Mouse (Mus musculus) MEL (cell line): Measurements from ENCODE around the gene Fkbp5.

ENCODE experiments used
- CHD2 ChIP-seq: IDR thresholded peaks from 2 replicates; pipeline ENCODE4 v1.6.1; 2011; ENCODE audit warnings: low read length, improper control_type of control experiment
- EP300 ChIP-seq, 2 experiments: IDR thresholded peaks; 2 replicates each; pipeline ENCODE4 v1.6.1; 2011; ENCODE audit warnings: improper control_type of control experiment in 2 of 2, low read length in 2 of 2, low read depth in 1 of 2, mild to moderate bottlenecking in 1 of 2

DNA sequence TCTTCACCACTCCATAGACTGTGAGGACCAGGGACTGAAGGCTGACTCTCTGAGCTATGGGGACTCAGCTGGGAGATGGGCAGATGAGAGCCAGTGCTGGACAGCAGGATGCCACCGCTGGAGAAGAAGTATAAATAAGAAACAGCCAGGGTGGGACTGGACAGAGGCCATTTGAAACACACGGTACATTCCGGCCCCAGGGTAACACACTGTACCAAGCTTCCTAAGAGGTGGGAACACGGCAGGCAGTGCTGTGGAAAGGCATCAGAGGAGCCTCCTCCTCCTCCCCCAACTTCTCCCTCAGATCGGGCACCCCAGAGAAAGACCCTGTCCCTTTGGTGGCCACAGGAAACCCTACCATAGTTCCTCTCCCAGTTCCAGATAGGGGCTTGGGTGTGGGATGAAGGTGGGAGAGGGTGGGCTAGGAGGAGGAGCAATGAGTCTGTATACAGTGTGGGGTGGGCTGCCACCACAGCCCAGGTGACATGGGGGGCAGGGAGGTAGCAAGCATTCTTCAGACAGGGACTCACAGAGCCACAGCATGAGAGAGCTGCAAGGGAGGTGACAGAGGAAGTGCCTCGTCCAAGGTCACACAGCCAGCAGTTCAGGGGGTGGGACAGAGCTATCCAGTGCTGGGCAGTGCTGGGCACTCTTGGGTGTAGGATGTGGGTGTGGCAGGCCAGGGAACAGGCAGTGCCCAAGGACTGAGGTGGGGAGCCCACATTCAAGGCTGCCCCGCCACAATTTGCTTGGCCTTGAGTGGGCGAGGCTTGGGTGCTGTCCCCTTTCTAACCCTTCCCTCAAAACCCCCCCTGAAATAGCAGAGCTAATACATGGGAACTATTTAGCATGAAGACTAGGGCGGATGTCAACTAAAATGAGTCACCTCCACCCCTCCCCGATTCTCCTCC lies 1.6 kb downstream of the Fkbp5 start:
- TF ChIP-seq EP300 (IDR thresholded peaks at IDR 0.05; ENCODE audit: low read depth in 1 of 2, low read length in 2 of 2) (no peak), CHD2 (no peak)
